Mouse (Mus musculus): ENCODE data around the gene Dhx34. TPM values are rescaled to one million over a fixed set of nuclear protein-coding genes. Genes with fewer than 3 reads are reported as not detected.
A peak's percentile ranks its signal among the peaks of the same experiment; 100 is the strongest.

Gene Dhx34
- polyA plus RNA-seq, 1 experiment, result 28.4 TPM

DNA sequence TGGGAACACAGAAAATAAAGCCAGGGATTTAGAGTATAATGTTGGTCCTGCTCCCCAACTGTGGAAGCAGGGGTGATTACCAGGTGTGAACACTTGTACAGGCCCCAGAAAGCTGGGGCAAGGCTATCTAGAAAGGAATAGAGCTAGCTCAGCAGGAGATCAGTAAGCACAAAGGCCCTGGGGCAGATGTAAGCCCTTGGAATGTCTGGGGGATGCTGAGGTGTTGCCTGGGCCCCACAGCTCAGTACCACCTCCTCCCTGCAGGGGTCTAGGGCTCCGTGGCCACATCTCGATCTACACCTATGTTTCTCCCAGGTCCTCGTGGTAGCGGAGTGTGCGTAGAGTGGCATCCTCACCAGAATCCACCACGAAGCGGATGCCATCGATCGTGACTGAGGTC is 7.9 kb downstream of the Dhx34 start:
- no peak for DNase-seq
- Histone ChIP-seq H3K4me3 (replicated peaks; ENCODE audit: extremely low read depth, low read depth, low read length) (no peak overlapping the region), H3K4me1 (ENCODE audit: control insufficient read depth, insufficient read depth, low read length) (no peaks in the 10 kb centered on the region)
- 95% methylated on average over 9 of the region's 9 CpGs for WGBS
- TF ChIP-seq POLR2A (IDR thresholded peaks at IDR 0.05; ENCODE audit: borderline replicate concordance, extremely low read depth, low read depth, low read length) (no peak), CTCF (IDR thresholded peaks at IDR 0.05; ENCODE audit: insufficient read depth, low read length) (no peak)

DNA sequence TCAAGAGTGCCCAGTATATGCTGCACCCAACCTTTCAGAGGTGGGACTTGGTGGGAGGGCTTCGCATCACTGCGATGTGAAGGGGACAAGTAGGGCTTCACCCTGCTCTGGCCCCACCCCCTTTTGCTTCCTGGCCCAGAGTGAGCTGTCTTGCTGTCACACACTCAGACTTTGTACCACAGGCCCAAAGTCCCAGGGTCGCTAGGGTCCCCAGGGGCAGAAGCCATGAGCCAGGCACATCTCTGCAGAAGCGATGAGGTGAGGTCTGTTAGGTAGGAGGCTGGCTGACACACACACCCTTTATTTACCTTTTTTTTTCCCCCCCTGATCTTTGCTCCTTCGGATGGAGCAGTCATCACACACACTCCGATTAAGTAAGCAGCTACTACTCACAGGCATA is 8.6 kb downstream of the Dhx34 start:
- H3K4me1 ChIP-seq (ENCODE audit: control insufficient read depth, insufficient read depth, low read length), result no peaks in the 10 kb centered on the region
- DNase-seq, result no peak
- no peak overlapping the region for H3K4me3 ChIP-seq (replicated peaks; ENCODE audit: extremely low read depth, low read depth, low read length)
- no peak for TF ChIP-seq POLR2A (IDR thresholded peaks at IDR 0.05; ENCODE audit: borderline replicate concordance, extremely low read depth, low read depth, low read length)
- no peak for TF ChIP-seq CTCF (IDR thresholded peaks at IDR 0.05; ENCODE audit: insufficient read depth, low read length)
- 90% methylated on average over 6 of the region's 6 CpGs for WGBS

DNA sequence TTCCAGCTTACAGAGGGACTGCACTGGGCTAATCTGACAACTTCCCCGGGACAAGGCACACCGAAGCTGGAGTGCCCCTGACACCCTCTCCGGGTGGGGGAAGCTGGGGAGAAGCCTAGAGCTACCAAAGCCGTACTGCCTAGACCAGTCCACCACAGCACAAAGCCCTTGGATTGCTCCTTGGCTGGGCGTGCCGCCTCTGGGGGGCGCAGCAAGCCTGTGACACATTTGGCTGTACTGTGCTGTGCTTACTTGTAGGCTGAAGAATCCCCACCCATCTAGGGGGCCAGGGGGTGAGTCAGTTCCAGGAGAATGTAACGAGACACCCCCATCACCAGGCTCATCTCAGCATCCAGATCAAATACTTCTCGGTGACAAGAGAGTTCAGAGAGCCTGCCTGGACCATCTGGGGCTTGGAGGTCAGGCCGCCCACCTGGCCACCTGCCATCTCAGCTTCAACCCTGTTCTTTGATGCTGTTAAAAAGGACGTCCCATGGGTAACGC is 10.9 kb downstream of the Dhx34 start:
- DNase-seq, result no peak
- 78% methylated on average over 12 of the region's 12 CpGs for WGBS
- no peaks in the 10 kb centered on the region for H3K4me1 ChIP-seq (ENCODE audit: control insufficient read depth, insufficient read depth, low read length)
- H3K4me3 ChIP-seq (replicated peaks; ENCODE audit: extremely low read depth, low read depth, low read length), result no peak overlapping the region
- TF ChIP-seq CTCF (IDR thresholded peaks at IDR 0.05; ENCODE audit: insufficient read depth, low read length) (peak; percentile 35; the same call in 1 of the 2 replicates), POLR2A (IDR thresholded peaks at IDR 0.05; ENCODE audit: borderline replicate concordance, extremely low read depth, low read depth, low read length) (no peak)

DNA sequence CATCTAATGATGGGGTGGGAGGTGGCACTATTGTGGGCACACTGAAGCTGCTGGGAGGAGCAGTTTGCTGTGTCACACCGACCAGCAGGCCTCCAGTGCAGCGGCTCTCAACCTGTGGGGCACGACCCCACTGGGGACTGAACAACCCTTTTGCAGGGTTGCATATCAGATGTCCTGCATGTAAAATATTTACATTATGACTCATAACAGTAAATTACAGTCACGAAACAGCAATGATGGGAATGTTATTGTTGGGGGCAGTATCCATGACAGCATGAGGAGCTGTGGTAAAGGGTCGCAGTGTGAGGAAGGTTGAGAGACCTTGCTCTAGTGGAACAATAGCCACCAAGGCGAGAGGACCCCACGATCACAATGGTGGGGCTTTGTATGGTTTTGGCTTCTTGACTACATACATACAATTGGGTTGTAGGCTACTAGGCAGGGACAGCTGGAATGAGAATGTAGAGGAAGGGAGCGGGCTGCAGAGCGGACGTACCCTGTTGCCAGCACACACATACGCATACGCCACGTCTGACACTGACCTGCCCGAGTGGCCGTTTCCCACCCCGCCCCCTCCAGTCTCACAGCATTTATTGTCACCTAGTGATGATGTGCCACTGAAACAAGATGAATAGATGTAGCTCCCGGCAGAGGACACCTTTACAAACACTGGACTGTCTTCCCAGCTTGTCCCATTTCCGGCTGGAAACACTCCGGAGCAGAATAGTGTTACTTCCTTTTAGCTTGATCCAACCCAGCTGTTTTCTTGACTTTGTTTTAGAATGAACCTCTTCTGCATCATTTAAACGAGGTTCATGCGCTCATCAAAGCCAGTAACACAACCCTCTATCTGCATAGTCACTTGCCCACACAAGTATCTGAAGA is 12.8 kb downstream of the Dhx34 start:
- 62% methylated on average over 21 of the region's 21 CpGs for WGBS
- no peak for DNase-seq
- TF ChIP-seq POLR2A (IDR thresholded peaks at IDR 0.05; ENCODE audit: borderline replicate concordance, extremely low read depth, low read depth, low read length) (no peak), CTCF (IDR thresholded peaks at IDR 0.05; ENCODE audit: insufficient read depth, low read length) (no peak)
- Histone ChIP-seq H3K4me3 (replicated peaks; ENCODE audit: extremely low read depth, low read depth, low read length) (no peak overlapping the region), H3K4me1 (ENCODE audit: control insufficient read depth, insufficient read depth, low read length) (no peaks in the 10 kb centered on the region)

DNA sequence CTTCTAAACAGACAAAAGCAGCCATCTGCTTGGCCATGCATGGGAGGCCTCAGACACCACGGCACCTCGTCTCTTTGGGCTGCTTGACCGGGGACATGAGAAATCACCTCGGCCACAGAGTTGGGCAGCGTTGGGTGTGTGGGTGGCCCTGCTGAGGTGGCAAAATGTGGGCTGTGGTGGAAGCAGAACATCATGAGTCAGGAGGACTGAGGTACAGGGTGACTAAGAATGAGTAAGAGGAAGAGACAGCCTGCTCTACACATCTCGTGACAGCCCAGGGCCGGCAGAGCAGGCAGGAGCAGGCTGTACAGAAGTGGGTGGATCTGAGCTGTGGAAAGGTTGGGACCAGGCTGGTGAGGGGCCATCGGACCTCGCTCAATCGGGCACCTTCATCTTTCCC is 14.3 kb downstream of the Dhx34 start:
- 80% methylated on average over 10 of the region's 10 CpGs for WGBS
- Histone ChIP-seq H3K4me3 (replicated peaks; ENCODE audit: extremely low read depth, low read depth, low read length) (no peak overlapping the region), H3K4me1 (ENCODE audit: control insufficient read depth, insufficient read depth, low read length) (no peaks in the 10 kb centered on the region)
- TF ChIP-seq CTCF (IDR thresholded peaks at IDR 0.05; ENCODE audit: insufficient read depth, low read length) (no peak), POLR2A (IDR thresholded peaks at IDR 0.05; ENCODE audit: borderline replicate concordance, extremely low read depth, low read depth, low read length) (no peak)
- DNase-seq, result no peak

DNA sequence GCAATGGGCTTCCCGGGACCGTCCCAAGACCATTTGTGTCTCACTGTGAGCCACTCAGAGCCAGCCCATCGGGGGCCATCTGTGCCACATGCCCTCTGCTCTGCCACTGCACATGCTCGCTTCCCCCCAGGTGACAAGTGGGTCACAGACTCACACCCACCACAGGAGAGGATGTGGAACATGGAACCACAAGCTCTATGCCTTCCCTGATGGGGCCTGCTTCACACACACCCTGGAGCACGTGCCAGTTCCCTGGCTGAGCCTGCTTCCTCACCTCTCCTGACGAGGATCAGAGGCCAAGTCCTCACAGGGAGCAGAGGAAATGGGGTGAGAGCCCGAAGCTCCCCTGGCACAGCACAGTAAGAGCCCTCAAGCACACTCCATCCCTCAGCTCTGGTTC is 14.8 kb downstream of the Dhx34 start:
- no peak overlapping the region for H3K4me3 ChIP-seq (replicated peaks; ENCODE audit: extremely low read depth, low read depth, low read length)
- no peak for DNase-seq
- no peaks in the 10 kb centered on the region for H3K4me1 ChIP-seq (ENCODE audit: control insufficient read depth, insufficient read depth, low read length)
- WGBS, result 72% methylated on average over 7 of the region's 7 CpGs
- no peak for TF ChIP-seq CTCF (IDR thresholded peaks at IDR 0.05; ENCODE audit: insufficient read depth, low read length)
- no peak for TF ChIP-seq POLR2A (IDR thresholded peaks at IDR 0.05; ENCODE audit: borderline replicate concordance, extremely low read depth, low read depth, low read length)

DNA sequence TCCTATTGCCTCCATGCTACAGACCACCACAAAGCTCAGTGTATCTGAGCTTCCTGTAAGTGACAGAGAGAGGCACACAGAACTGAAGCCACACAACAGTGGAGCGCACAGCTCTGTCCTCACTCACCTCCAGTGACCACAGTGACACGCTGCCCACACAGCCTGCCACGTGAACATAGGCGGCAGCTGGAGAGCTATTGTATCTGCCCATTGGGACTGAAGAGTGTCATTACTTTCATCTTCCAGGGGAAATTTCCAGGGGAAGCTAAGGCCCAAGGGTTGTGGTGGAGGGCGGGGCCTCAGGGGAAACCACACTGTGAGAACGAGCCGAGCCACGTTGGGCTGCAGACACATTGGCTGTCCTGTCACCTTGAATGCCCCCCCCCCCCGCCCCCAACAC is 17.0 kb downstream of the Dhx34 start:
- 68% methylated on average over 9 of the region's 9 CpGs for WGBS
- DNase-seq, result no peak
- Histone ChIP-seq H3K4me3 (replicated peaks; ENCODE audit: extremely low read depth, low read depth, low read length) (no peak overlapping the region), H3K4me1 (ENCODE audit: control insufficient read depth, insufficient read depth, low read length) (no peaks in the 10 kb centered on the region)
- TF ChIP-seq POLR2A (IDR thresholded peaks at IDR 0.05; ENCODE audit: borderline replicate concordance, extremely low read depth, low read depth, low read length) (no peak), CTCF (IDR thresholded peaks at IDR 0.05; ENCODE audit: insufficient read depth, low read length) (no peak)

DNA sequence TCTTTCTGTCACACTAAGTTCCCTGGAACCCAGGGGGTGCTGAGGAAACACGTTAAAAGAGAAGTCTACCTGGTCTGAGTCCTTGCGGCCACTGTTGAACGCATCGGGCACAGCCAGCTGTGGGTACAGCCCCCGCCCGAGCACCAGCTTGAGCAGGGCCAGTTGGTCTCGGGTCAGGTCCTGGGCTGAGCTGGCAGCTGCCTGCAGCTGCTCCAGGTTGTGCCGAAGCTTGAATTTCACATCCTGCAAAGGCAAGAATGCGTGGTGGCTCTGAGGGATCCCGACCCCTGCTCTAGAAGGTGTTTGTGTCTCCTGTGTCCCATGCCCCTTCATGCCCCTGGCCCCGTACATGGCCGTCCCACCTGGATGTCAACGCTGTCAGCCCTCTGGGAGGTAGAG is 18.3 kb downstream of the Dhx34 start:
- DNase-seq, result no peak
- WGBS, result 87% methylated on average over 13 of the region's 13 CpGs
- no peaks in the 10 kb centered on the region for H3K4me1 ChIP-seq (ENCODE audit: control insufficient read depth, insufficient read depth, low read length)
- H3K4me3 ChIP-seq (replicated peaks; ENCODE audit: extremely low read depth, low read depth, low read length), result no peak overlapping the region
- TF ChIP-seq CTCF (IDR thresholded peaks at IDR 0.05; ENCODE audit: insufficient read depth, low read length), result no peak
- no peak for TF ChIP-seq POLR2A (IDR thresholded peaks at IDR 0.05; ENCODE audit: borderline replicate concordance, extremely low read depth, low read depth, low read length)

DNA sequence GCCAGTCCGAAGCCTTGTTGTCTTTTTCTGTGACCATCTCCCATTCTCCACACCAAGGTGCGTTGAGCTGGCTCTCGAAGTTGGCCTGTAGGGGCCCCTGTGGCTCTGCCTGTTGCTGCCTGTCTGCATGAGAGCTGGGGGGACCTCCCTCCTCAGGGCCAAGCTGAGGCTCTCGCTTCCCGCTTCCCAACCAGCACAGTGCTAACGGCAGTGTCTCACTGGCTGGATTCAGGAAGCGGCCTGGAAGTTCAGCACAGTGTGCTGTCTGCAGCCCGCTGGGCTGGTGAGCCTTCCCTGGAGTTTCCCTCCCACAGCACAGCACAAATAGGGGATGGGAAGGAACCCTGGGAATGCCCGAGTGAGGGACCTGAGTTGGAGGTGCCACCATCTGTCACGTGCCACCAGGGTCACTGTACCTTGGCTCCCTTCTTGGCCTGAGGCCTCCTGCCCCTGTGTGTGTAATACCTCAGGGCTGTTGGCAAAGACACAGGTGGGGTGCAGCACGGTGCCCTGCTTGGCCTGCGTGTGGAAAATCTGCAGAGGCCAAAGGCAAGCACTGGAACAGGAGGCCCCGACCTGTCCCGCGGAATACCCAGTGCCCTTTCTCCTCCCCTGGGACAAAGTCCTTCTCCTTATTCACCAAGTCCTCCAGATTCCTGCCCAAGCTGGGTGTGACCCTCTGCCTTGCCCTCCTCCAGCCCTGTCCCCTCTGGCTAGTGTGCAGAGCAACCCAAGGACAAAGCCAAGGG is 18.9 kb downstream of the Dhx34 start:
- no peak for DNase-seq
- 82% methylated on average over 15 of the region's 15 CpGs for WGBS
- H3K4me3 ChIP-seq (replicated peaks; ENCODE audit: extremely low read depth, low read depth, low read length), result no peak overlapping the region
- no peaks in the 10 kb centered on the region for H3K4me1 ChIP-seq (ENCODE audit: control insufficient read depth, insufficient read depth, low read length)
- TF ChIP-seq POLR2A (IDR thresholded peaks at IDR 0.05; ENCODE audit: borderline replicate concordance, extremely low read depth, low read depth, low read length), result no peak
- no peak for TF ChIP-seq CTCF (IDR thresholded peaks at IDR 0.05; ENCODE audit: insufficient read depth, low read length)

Data from lung, adult 2 months (tissue).